Mouse (Mus musculus): ENCODE measurements around the gene Kdm8. TPM values are rescaled to one million over a fixed set of nuclear protein-coding genes. Genes with fewer than 3 reads are reported as not detected.

Kdm8 gene
- 5.7 and 6.7 TPM in 2 replicates for polyA plus RNA-seq (2015; fragmentation: Nextera tagmentation; extraction: Ambion mirVana)

DNA sequence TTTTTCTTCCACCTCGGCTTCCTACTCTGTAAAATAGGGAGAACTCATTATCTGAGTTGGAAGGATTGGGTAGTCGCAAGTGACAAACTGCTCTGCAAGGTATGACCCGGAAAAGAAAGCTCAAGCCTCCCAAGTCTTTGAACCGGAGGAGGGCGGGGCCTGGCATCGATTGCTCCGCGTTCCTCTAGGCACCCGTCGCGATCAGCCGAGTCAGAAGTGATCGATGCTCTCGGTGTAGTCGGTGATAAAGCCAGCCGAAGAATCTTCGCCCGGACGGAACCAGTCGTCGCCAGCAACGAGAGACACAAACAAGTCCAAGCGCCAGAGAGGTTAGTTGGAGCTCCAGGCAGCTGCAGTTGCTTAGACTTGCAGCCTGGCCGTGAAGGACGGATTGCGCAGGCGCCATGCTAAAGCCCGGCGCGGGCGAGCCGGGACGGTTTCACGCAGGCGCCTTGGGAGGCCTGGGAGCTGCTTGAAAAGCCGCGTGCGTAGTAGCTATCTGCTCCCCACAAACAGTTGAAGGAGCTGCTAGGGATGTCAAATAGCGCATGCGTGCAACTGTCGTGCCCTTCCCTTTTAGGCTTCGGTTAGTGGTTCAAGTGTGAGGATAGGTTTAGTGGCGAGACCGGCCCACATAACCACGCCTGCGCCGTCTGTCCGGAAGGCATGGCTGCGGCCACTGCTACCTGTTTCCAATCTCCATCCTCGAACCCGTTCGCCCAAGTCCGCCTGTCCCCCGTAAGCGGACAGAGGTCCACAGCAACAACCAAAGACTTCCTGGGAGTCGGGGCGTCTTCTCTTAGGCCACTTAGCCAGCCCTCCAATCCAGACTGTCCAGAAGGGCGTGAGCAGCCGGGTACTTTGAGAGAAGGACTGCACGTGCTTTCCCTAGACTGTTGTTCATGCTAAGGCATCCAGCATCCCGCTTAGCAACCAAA, at the start of gene Kdm8:
Kdm8 (plus strand) TSS at position 213 of the 938 bp plus-strand sequence.
- H3K4me2 ChIP-seq: peak within 1 kb of the TSS; percentile 72
- ATAC-seq (replicated peaks; ENCODE audit: insufficient number of reproducible peaks, insufficient read depth, low FRiP score, low read depth): peak; percentile 94
- peak within 1 kb of the TSS; percentile 63 for H3K9ac ChIP-seq
- H3K4me1 ChIP-seq (replicated peaks): peaks cover 15% of the 10 kb centered on the region
- no peaks in the 10 kb centered on the region for H3K36me3 ChIP-seq
- 4% methylated on average over 61 of the region's 61 CpGs for WGBS
- H3K9me3 ChIP-seq (replicated peaks): no peaks in the 10 kb centered on the region
- H3K27ac ChIP-seq: peak within 1 kb of the TSS; percentile 96
- H3K4me3 ChIP-seq: peak within 1 kb of the TSS; percentile 62
- no peaks in the 10 kb centered on the region for H3K27me3 ChIP-seq

DNA sequence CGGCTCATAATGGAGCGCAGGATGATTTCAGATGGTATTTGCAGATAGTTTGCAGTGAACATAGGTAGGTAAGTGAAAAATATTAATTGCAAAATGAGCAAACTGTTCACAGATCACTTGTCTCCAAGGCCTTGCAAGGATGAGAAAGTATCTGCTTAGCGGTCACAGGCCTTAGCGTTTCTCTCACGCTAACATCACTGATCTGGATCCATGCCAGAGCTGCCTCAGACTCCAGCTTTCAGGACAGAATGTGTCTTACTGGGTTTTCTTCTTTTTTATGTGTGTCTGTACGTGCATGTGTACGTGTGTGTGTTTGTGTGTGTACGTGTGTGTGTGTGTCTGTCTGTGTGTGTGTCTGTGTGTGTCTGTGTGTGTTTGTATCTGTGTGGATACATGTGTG, 46.4 kb upstream of the Kdm8 start:
- no peak overlapping the region for H3K4me2 ChIP-seq
- no peaks in the 10 kb centered on the region for H3K9me3 ChIP-seq (replicated peaks)
- ATAC-seq (replicated peaks; ENCODE audit: insufficient number of reproducible peaks, insufficient read depth, low FRiP score, low read depth): no peak
- no peaks in the 10 kb centered on the region; the same call in 1 of the 2 replicates for H3K27me3 ChIP-seq
- H3K4me3 ChIP-seq: no peak overlapping the region
- WGBS: 68% methylated on average over 8 of the region's 8 CpGs
- no peak overlapping the region for H3K27ac ChIP-seq
- peaks cover 2% of the 10 kb centered on the region; the same call in 1 of the 2 replicates for H3K4me1 ChIP-seq (replicated peaks)
- H3K9ac ChIP-seq: no peak overlapping the region
- H3K36me3 ChIP-seq: no peaks in the 10 kb centered on the region

DNA sequence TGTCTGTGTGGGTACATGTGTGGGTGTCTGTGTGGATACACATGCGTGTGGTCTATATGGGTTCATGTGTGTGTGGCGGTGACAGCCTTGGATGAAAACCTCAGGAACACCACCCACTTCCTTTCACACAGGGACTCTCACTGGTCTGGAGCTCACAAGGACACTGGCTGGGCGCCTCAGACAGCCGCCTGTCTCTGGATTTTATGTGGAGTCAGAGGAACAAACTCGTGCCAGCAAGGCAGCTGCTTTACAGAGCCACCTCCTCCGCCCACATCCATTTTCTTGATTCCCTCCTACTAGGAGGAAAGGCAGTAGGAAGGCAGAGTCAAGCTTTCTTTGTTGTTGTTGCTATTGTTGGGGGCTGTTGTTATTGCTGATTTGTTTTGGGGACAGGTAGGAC, 45.8 kb upstream of the Kdm8 start:
- 53% methylated on average over 6 of the region's 6 CpGs for WGBS
- no peak for ATAC-seq (replicated peaks; ENCODE audit: insufficient number of reproducible peaks, insufficient read depth, low FRiP score, low read depth)
- Histone ChIP-seq H3K36me3 (no peaks in the 10 kb centered on the region), H3K4me2 (no peak overlapping the region), H3K4me3 (no peak overlapping the region), H3K4me1 (replicated peaks) (no peaks in the 10 kb centered on the region), H3K27me3 (no peaks in the 10 kb centered on the region; the same call in 1 of the 2 replicates), H3K27ac (no peak overlapping the region), H3K9me3 (replicated peaks) (no peaks in the 10 kb centered on the region), H3K9ac (no peak overlapping the region)

DNA sequence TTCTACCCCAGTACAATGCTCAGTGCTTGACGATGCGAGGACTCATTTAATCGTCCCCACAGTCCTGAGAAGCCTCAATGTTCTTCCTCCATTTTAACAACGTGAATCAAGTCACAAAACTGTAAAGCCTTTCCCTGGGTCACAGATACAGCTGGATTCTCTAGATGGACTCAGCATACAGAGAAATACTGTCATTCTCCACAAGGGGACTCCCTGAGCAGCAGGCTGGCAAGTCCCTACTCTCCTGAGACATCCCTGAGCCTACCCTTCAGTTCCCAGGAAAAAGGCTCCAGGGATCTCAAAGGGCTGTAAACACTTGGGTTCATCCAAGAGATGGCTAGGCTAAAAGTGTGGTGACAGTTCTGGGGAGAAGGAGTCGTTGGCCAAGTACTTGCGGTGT, 37.3 kb upstream of the Kdm8 start:
- WGBS: 70% methylated on average over 6 of the region's 6 CpGs
- Histone ChIP-seq H3K27ac (no peak overlapping the region), H3K36me3 (no peaks in the 10 kb centered on the region), H3K4me2 (no peak overlapping the region), H3K9ac (no peak overlapping the region), H3K4me3 (no peak overlapping the region), H3K27me3 (no peaks in the 10 kb centered on the region), H3K9me3 (replicated peaks) (no peaks in the 10 kb centered on the region), H3K4me1 (replicated peaks) (no peaks in the 10 kb centered on the region)
- no peak for ATAC-seq (replicated peaks; ENCODE audit: insufficient number of reproducible peaks, insufficient read depth, low FRiP score, low read depth)

DNA sequence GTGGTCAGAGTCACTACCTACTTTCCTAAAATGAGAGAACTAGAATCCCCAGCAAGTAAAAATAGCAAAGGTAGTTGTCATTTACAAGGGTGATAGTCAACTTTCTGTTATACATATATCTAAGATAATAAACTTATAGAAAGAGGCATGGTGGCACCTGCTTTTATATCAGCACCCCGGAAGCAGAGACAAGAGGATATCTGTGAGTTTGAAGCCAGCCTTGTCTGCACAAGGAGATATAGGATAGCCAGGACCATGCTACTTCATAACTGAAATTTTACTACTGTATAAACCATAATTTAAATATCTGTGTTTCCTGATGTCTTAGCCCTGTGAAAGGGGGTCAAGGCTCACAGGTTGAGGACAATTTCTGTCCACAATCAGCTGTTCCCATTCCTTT, 29.4 kb upstream of the Kdm8 start:
- WGBS: 90% methylated on average over 1 of the region's 1 CpGs
- Histone ChIP-seq H3K4me3 (no peak overlapping the region), H3K36me3 (no peaks in the 10 kb centered on the region), H3K4me1 (replicated peaks) (no peaks in the 10 kb centered on the region), H3K27ac (no peak overlapping the region), H3K4me2 (no peak overlapping the region), H3K9me3 (replicated peaks) (no peaks in the 10 kb centered on the region), H3K9ac (no peak overlapping the region), H3K27me3 (0 out of 2 replicates have a peak, but pooled peaks cover 4% of the 10 kb centered on the region)
- ATAC-seq (replicated peaks; ENCODE audit: insufficient number of reproducible peaks, insufficient read depth, low FRiP score, low read depth): no peak

DNA sequence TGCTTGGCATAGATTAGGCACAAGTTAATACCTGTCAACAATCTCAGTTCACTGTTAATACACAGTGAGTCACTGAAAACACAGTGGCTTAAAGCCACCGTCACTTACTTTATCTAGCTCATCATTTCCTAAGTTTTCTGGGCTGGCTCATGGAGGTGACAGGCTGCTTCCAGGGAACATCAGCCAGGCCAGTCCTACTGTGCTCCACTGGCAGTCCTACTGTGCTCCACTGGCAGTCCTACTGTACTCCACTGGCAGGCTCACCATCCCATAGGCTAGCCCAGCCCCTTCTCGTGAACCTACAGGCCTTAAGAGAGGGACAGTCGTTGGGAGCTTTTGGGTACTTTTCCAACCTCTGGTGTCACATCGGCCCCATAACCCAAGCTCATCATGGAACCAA, 28.7 kb upstream of the Kdm8 start:
- no peak overlapping the region for H3K9ac ChIP-seq
- WGBS: 77% methylated on average over 4 of the region's 4 CpGs
- H3K4me2 ChIP-seq: no peak overlapping the region
- H3K36me3 ChIP-seq: no peaks in the 10 kb centered on the region
- no peak for ATAC-seq (replicated peaks; ENCODE audit: insufficient number of reproducible peaks, insufficient read depth, low FRiP score, low read depth)
- H3K27ac ChIP-seq: no peak overlapping the region
- no peak overlapping the region for H3K4me3 ChIP-seq
- H3K4me1 ChIP-seq (replicated peaks): no peaks in the 10 kb centered on the region
- no peaks in the 10 kb centered on the region for H3K9me3 ChIP-seq (replicated peaks)
- H3K27me3 ChIP-seq: 0 out of 2 replicates have a peak, but pooled peaks cover 4% of the 10 kb centered on the region

DNA sequence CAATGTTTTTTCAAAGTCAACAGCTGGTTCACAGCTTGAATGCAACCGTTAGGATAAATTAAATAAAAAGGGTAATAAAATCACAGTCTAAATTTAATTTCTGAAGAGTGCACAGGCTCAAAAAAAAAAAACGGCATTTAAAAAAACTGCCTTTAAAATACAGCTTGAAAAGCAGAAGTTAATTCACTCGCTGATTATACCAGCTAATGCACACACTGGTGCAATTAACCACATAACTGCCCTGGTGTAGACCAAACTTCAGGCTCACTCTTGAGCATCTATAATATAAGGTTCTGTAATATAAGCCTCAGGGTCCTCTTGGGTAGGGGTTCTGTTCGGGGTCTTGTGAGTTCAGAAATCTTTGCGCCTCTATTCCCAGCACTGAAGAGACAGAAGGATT, 27.7 kb upstream of the Kdm8 start:
- 79% methylated on average over 5 of the region's 5 CpGs for WGBS
- Histone ChIP-seq H3K36me3 (no peaks in the 10 kb centered on the region), H3K4me2 (no peak overlapping the region), H3K4me3 (no peak overlapping the region), H3K4me1 (replicated peaks) (no peaks in the 10 kb centered on the region), H3K27me3 (0 out of 2 replicates have a peak, but pooled peaks cover 4% of the 10 kb centered on the region), H3K9ac (no peak overlapping the region), H3K9me3 (replicated peaks) (no peaks in the 10 kb centered on the region), H3K27ac (no peak overlapping the region)
- no peak for ATAC-seq (replicated peaks; ENCODE audit: insufficient number of reproducible peaks, insufficient read depth, low FRiP score, low read depth)

DNA sequence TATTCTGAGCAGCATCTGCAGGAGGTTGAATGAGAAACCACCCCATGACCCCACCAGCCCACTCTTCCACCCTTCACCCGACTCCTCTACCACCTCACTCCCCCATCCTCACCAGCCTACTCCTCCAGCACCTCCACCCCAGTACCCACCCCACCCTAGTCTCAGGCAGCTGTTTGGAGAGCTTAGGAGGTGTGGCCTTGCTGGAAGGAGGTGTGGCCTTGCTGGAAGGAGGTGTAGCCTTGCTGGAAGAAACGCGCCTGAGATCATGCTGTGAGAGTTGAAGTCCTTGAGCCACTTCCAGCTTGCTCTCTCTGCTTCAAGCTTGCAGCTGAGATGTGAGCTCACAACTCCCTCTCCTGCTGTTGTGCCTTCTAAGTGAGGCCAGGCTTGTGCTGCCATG, 26.1 kb upstream of the Kdm8 start:
- Histone ChIP-seq H3K4me2 (no peak overlapping the region), H3K36me3 (no peaks in the 10 kb centered on the region), H3K9ac (no peak overlapping the region), H3K9me3 (replicated peaks) (no peaks in the 10 kb centered on the region), H3K27me3 (0 out of 2 replicates have a peak, but pooled peaks cover 4% of the 10 kb centered on the region), H3K4me1 (replicated peaks) (no peaks in the 10 kb centered on the region), H3K27ac (no peak overlapping the region), H3K4me3 (no peak overlapping the region)
- no peak for ATAC-seq (replicated peaks; ENCODE audit: insufficient number of reproducible peaks, insufficient read depth, low FRiP score, low read depth)
- WGBS: 23% methylated on average over 3 of the region's 3 CpGs

DNA sequence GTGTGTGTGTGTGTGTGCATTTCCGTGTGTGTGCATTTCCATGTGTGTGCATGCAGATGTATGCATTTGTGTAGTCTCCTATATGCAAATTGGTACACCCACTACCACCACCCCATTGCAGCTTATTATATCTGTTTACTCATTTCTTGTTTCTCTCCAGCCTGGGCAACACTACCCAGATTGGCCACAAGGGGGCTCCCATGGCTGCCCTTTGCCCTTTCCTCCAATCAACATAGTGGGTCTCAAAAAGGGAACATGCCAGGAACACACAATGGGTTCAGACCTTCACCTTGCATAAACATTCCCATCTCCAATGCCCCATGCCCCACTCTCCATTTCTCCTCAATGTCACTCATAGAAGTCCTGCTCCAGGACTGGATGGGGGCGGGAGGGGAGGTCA, 24.3 kb upstream of the Kdm8 start:
- Histone ChIP-seq H3K9me3 (replicated peaks) (no peaks in the 10 kb centered on the region), H3K9ac (no peak overlapping the region), H3K27me3 (0 out of 2 replicates have a peak, but pooled peaks cover 4% of the 10 kb centered on the region), H3K4me1 (replicated peaks) (no peaks in the 10 kb centered on the region), H3K27ac (no peak overlapping the region), H3K4me2 (no peak overlapping the region), H3K36me3 (no peaks in the 10 kb centered on the region), H3K4me3 (no peak overlapping the region)
- no peak for ATAC-seq (replicated peaks; ENCODE audit: insufficient number of reproducible peaks, insufficient read depth, low FRiP score, low read depth)
- 64% methylated on average over 2 of the region's 2 CpGs for WGBS

DNA sequence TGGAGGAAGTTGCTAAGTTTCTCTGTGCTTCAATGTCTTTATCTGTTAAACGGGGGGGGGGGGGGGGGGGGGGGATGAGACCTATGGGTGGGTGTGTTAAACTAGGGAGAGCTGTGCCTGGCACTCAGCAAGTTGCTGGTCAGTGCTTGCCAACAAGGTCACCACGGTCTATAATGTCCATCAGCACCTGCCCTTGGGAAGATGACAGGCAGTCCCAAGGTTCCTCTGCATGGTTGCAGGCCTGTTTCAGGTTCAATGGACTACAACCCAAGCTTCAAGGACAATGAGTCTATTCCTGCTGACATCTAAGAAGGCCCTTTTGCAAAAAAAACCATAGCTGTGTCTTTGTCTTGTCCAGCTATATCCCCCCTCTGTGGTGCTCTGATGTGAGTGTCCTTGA, 22.6 kb upstream of the Kdm8 start:
- no peaks in the 10 kb centered on the region for H3K4me1 ChIP-seq (replicated peaks)
- no peak overlapping the region for H3K27ac ChIP-seq
- H3K27me3 ChIP-seq: 0 out of 2 replicates have a peak, but pooled peaks cover 4% of the 10 kb centered on the region
- no peaks in the 10 kb centered on the region for H3K36me3 ChIP-seq
- H3K4me3 ChIP-seq: no peak overlapping the region
- no peaks in the 10 kb centered on the region for H3K9me3 ChIP-seq (replicated peaks)
- 33% methylated on average over 2 of the region's 2 CpGs for WGBS
- ATAC-seq (replicated peaks; ENCODE audit: insufficient number of reproducible peaks, insufficient read depth, low FRiP score, low read depth): no peak
- no peak overlapping the region for H3K9ac ChIP-seq
- H3K4me2 ChIP-seq: no peak overlapping the region

DNA sequence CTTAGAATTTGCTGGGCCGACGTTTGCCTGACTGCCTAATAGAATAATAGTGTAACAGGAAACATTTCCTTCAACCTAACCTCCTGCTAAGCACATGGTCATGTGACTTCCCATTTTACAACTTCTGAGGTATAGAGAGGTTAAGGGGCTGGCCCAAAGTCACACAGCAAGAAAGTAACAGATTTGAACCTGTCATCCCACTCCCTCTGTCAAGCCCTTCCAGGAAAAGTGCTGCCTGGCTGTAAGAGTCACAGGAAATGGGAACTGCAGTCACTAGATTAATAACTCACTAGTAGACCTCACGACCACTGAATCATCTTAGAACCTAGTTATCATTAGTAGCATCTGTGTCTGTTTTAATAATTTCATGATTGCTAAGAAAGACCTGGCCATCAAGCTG, 21.4 kb upstream of the Kdm8 start:
- no peaks in the 10 kb centered on the region for H3K36me3 ChIP-seq
- H3K4me2 ChIP-seq: no peak overlapping the region
- H3K27ac ChIP-seq: no peak overlapping the region
- no peaks in the 10 kb centered on the region; the same call in 1 of the 2 replicates for H3K4me1 ChIP-seq (replicated peaks)
- no peak for ATAC-seq (replicated peaks; ENCODE audit: insufficient number of reproducible peaks, insufficient read depth, low FRiP score, low read depth)
- no peaks in the 10 kb centered on the region for H3K9me3 ChIP-seq (replicated peaks)
- H3K4me3 ChIP-seq: no peak overlapping the region
- 48% methylated on average over 3 of the region's 3 CpGs for WGBS
- H3K27me3 ChIP-seq: no peaks in the 10 kb centered on the region
- H3K9ac ChIP-seq: no peak overlapping the region

Data from heart, embryonic 15.5 days (tissue).